Mouse (Mus musculus) CH12F3 (cell line): ENCODE results near the gene Smad3.

Source experiments
- in situ Hi-C: fragments of 300-500 bp; cut with MboI; formaldehyde crosslinking; loops from 2 replicates; pipeline ENCODE4 v1.14.3; 2020; ENCODE audit warnings: low sequenced_read_pairs

Smad3 gene

GRCm38 (mm10) chr9:63606594-63606993 is 151.2 kb downstream of the Smad3 start:
- in situ Hi-C loops, result no loop called here

- in situ Hi-C loops, result no loop called here
Observed at GRCm38 (mm10) chr9:63603849-63604248, 153.9 kb downstream of the Smad3 start.

GRCm38 (mm10) chr9:63602043-63602939 is 155.5 kb downstream of the Smad3 start, which contains the start of the genes Iqch and Aagab:
TSS of gene Iqch (minus strand) at chr9:63602493.
TSS of gene Aagab (plus strand) at chr9:63602660.
- in situ Hi-C loops, result no loop called here
